Mouse (Mus musculus): ENCODE results near the gene Pgk1.
"Not testable (repeated sequence)": the region's sequence is repeated elsewhere in the genome, so short reads cannot be mapped to it uniquely, and the experiment has no call there.

Gene Pgk1

DNA sequence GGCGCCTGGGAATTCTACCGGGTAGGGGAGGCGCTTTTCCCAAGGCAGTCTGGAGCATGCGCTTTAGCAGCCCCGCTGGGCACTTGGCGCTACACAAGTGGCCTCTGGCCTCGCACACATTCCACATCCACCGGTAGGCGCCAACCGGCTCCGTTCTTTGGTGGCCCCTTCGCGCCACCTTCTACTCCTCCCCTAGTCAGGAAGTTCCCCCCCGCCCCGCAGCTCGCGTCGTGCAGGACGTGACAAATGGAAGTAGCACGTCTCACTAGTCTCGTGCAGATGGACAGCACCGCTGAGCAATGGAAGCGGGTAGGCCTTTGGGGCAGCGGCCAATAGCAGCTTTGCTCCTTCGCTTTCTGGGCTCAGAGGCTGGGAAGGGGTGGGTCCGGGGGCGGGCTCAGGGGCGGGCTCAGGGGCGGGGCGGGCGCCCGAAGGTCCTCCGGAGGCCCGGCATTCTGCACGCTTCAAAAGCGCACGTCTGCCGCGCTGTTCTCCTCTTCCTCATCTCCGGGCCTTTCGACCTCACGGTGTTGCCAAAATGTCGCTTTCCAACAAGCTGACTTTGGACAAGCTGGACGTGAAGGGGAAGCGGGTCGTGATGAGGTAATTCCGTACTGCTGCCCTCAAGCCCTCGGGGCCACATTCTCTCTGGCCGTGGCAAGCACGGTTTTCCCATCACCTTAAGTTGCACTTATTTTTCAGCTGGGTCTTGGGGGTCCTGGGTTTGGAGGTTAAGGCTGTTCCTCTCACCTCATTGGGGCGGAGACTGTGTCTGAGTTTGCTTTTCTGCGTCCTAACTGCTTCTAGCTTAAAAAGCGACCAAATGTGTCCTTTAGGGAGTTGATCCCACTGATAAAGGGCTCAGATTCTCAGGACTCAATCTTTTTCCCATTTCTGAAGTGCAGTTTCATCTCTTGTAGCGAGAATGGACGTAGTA, at the start of gene Pgk1:
Gene Pgk1 (plus strand): TSS at position 388 of the 937 bp plus-strand sequence.
- peak; percentile 66 to 69 for DNase-seq (ENCODE audit: low read depth in 1 of 2, low spot score in 2 of 2)

DNA sequence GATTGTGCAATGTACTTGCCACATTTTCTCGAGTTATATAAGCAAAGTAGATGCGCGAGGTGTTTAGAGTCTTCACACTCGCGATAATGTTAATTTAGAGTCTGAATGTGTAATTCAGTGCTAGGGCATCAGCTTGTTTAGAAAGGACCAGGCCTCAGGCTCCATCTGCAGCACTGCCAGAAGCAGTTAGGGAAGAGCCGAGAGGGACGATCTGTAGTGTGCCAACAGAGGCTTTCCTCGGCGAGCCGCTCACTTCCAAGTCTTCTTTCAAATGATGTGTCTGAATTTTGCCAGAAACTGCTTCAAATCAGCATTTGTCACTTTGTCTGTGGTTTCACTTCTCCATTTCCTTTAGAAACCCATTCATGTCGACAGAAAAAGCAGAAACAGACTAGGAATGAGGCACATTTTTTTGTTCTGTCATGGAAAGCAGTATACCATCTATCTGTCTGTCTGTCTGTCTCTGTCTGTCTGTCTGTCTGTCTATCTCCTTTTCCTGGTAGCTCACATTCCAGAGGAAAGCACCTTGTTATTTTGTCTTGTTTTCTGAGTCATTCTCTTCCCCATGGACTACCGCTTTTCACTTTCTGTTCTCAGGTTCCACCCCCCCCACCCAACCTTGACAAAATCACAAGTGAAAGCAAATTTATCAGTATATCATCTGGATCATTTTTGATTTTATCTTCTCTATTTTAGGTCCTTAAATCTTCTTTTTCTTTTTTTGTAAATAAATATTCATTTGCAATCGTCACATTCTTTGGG, 47.4 kb upstream of the Pgk1 start:
- DNase-seq (ENCODE audit: low read depth in 1 of 2, low spot score in 2 of 2): no peak

DNA sequence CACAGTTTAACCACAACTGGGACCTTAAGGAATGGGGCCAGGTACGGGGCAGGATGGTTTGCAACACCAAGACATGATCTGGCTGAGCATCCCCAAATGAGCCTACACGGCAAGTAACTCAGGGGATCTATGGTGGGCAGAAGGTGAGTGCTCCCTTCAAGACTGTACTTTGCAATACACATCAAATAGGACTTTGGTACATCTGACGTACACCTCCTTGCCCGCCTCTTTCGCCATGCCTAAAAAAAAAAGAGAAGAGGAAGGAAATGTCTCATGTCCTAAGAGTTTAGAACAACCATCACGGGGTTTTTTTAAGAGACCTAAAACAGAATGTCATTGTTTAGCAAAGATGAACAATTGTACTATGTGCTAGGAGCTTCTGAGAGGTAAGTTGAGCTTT, 44.0 kb upstream of the Pgk1 start, which contains the start of gene Tlr13:
Gene Tlr13 (plus strand): TSS at position 269 of the 400 bp plus-strand sequence.
- no peak for DNase-seq (ENCODE audit: low read depth in 1 of 2, low spot score in 2 of 2)

DNA sequence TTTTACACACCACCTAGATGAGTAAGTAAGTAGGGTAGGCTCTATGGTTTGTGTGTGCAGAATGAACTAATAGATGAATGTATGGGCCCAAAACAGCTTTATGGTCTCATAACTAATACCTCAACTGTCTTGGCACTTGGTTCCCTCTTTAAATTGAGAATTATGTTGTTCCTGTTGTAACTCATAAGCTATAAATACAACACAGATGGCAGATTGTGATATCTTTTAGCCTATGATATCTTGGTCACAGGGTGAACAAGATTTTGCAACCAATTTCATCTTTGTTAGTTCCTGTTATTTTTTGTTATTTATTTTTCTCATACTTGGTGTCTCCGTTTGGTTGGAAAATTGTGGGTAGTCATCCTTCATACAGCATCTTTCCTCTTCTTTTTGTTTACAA, 38.7 kb upstream of the Pgk1 start:
- no peak for DNase-seq (ENCODE audit: low read depth in 1 of 2, low spot score in 2 of 2)

DNA sequence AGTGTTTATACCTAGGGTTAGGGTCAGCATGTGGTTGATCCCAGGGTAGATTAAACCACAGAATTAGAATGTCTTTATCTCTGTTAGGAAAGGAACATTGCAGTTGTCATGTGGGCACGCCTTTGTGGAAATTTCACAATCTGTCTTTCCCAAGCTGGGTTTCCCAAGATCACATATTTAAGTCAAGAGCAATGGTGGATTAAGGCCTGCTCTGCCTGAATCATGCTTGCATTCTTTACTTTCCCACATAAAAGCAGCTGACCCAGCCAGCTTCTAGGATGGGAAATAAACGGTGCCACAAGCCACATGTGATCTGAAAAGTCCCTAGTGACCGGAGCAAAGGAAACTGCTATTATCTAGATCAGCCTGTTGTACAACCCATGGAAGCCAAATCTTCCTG, 37.4 kb upstream of the Pgk1 start:
- no peak for DNase-seq (ENCODE audit: low read depth in 1 of 2, low spot score in 2 of 2)

DNA sequence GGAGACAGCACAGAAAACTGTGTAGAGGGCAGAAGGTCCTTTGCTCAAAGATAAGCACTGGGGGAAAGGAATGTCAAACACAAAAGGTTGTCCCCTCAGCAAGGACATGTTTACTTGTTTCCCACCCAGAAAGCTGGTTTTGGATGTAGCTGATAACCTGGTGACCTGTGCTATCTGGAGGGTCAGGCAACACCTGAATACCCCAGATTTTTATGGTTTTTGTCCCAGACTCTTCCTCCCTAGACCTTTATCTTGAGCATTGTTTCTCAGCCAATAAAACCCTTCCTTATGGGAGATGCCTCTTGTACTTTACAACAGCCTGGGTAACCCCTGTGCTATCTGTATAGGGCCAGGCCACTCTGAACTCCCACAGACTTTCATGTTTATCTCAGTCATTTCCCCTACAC, 32.7 kb upstream of the Pgk1 start:
- no peak for DNase-seq (ENCODE audit: low read depth in 1 of 2, low spot score in 2 of 2)

DNA sequence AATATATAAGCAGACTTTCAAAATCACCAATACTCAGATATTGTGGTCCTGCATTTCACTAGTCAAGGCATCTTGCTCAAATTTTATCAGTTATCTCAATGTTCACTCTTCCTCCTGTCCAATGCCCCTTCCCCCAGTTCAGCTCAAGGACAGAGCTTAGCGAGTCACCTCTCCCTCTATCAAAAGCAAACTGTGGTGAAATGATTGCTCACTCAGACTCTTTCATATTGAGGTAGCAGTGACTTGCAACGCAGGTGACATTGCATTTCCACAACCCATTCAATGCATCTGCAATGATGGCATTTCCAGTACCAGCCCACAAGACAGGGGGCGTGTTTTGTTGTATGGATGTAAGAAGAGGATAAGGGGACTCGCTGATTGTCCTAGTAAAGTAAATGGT, 31.0 kb upstream of the Pgk1 start:
- DNase-seq (ENCODE audit: low read depth in 1 of 2, low spot score in 2 of 2): no peak

DNA sequence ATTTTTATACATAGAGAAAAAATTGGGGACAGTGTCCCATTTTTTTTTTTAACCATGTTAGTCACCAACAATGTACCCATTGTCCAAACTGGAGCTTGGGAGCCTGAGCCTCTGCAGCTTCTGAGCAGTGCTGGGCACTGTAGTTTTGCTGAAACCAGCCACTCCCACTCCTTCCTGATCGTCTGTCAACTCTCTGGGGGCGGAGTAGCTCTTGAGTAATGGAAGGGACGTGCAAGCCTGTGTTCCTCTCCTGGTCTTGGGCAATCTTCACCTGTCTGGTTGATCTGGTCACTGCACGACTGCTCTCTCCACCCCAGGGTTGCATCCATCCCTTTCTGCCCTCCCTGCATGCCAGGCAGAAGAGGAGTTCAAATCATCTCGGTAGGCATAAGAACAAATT, 22.9 kb upstream of the Pgk1 start:
- DNase-seq (ENCODE audit: low read depth in 1 of 2, low spot score in 2 of 2): no peak

DNA sequence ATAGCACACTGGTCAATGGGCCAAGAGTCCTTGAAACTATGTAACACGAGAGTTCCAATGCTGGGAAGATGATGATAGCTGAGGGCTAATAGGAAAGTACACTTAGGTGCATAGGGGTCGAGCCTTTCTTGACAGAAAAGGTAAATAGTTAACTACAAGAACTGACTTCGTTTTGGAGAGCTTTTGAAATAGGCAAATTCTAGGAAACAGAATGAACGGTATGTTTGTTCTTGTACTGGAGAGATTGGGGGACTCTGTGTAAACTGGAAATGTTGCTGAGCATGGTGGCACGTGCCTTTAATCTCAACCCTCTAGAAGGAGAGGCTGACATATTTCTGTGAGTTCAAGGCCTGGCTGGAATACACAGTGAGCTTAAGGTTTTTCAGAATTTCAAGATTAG, 22.3 kb upstream of the Pgk1 start:
- no peak for DNase-seq (ENCODE audit: low read depth in 1 of 2, low spot score in 2 of 2)

DNA sequence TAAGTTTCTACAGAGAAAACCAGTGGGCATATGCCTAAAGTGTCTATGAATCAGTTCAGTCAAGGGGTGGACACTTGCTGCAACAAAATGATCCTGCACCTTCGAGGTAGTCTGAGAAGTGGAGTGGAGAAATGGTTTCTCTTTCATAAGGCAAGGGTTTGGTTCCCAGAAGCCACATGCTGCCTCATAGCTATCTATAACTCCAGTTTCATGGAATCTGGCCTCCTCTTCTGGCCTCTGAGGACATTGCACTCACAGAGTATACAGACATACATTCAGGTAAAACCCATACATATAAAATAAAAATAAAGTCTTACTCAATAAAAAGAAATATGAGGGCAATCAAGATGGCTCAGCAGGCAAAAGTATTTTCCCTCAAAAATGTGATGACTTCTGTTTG, 21.8 kb upstream of the Pgk1 start:
- DNase-seq (ENCODE audit: low read depth in 1 of 2, low spot score in 2 of 2): no peak

DNA sequence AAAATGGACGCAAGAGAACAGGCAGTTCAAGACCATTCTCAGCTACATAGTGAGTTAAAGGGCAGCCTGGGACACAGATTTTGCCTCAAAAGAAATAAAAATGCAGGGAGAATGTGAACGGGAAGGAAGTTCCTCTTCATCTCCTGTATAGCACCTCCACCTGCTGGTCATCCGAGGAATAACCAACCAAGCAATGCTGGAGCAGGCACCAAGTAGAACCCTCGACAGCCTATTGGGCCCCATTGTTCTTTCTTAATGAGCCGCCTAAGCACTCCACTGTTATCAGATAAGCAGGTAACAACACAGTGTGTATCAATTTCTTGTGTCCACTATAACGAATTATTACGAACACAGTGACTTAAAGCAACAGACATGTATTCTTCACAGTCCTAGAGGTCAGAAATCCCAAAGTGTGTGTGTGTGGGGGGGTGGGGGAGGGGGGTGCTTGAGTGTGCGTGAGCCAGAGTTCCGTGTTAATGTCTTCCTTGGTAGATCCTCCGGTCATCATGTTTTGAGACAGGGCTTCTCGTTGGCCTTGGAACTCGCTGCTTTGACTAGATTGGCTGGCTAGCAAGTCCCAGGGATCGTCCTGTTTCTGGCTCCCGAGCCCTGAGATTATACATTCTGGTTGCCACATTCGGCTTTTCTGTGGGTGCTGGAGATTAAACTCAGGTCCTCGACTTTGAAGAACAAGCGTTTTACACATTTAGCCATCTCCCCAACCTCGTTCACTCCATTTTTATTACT, 15.6 kb upstream of the Pgk1 start:
- DNase-seq (ENCODE audit: low read depth in 1 of 2, low spot score in 2 of 2): peak in 1 of 2 experiments; percentile 33

DNA sequence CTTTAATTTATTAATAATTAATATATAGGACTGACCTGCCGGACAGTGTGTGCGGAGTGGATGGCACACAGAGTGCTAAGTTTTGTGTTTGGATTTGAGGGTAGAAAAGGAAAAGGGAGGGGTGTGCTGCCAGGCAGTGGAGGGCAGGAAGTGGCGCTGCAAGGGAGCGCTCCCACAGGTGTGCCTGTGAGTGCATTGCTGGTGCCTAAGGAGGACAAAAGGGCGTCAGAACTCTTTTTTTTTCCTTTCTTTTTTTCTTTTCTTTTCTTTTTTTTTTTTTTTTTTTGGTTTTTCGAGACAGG, 15.1 kb upstream of the Pgk1 start:
- DNase-seq (ENCODE audit: low read depth in 1 of 2, low spot score in 2 of 2): no peak

DNA sequence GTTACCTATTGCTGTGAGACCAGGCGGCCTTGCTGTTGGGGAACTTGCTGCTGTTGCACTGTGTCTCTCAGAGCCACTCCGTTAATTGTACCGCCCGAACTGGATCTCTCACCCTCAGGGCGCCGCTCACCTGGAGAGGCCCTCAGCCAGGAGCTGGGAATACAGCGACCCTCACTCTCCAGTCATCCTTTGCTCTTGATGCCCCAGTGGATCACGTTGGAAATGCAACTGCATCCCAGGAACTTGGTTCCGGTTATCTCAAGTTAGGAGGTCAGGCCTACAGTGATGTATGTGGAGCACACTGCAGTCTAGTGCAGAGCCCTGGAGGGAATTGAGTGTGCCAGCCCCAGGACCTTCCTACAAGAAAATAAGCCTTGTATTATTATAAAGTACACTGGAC, 10.6 kb upstream of the Pgk1 start:
- no peak for DNase-seq (ENCODE audit: low read depth in 1 of 2, low spot score in 2 of 2)

DNA sequence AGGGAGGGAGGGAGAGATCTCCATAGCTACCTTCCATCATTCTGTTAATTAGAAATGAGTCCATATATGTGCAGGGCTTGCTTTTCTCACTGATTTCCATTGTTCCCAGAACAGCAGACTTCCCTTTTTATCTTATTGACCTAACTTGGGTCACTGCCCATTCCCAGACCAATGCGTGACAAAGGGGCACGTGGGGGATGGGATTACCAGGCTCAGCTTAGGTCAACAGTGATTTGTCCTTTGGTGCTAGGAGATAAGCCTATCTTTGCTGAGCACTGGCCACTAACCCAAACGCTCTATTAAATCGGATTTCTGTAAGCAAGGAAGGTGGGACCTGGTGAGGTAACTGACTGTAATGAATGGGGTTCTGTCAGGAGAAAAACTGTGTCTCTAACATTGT, 2.6 kb upstream of the Pgk1 start:
- no peak for DNase-seq (ENCODE audit: low read depth in 1 of 2, low spot score in 2 of 2)

DNA sequence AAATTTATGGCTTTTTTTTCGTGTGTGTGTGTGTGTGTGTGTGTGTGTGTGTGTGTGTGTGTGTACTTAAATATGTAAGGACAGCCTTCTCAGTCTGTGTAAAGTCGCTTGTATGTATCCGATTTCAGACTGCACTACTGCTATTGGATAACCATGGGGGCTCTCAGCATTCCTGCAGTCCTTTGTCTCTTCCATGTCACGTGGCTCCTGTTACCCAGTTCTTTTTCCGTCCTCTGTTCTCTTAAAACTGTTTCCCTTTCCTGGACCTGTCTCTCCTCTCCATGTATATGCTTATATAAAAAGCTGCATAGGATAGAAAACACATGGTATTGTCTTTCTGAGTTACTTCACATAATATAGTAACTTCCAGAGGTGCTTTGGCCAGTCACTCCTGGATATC, 1.2 kb upstream of the Pgk1 start:
- no peak for DNase-seq (ENCODE audit: low read depth in 1 of 2, low spot score in 2 of 2)

DNA sequence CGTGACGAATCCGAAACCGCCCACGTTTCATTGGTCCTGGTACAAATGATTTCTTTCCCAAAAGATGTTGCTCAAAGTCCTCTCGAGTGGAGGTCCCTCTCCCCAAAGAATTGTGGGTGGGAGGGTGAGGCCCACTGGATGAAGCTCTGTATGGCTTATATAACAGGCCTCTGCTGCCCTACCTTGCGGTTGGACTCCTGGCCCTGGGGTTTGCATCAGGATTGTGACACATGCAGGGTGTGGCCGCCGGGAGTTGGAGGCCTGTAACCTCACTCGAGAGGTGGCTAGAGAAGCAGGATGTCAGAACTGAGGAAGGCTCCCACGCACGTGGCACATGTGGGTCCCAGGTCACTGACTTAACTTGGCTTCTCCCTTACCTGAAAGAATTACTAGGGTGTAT, 837 bp downstream of the Pgk1 start:
- DNase-seq (ENCODE audit: low read depth in 1 of 2, low spot score in 2 of 2): peak in 1 of 2 experiments; percentile 13

DNA sequence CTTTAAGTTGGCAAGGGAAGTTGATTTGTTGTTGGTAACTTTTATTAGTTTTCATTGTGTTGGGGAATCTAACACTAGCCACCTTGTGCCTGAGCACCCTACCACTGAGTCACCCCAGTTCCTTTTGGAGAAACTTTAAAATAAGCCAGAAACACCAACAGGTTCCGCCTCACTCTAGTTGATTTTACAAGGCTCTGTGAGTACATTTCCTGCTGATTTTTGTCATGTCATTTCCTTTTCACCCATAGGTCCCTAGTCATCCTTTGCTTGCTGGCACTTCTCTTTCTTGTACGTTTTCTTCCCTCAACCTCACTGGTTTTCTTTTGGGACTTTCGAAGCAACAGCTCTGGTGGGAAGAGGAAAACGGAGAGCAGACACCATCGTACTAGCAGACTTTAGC, 2.5 kb downstream of the Pgk1 start:
- DNase-seq (ENCODE audit: low read depth in 1 of 2, low spot score in 2 of 2): no peak

DNA sequence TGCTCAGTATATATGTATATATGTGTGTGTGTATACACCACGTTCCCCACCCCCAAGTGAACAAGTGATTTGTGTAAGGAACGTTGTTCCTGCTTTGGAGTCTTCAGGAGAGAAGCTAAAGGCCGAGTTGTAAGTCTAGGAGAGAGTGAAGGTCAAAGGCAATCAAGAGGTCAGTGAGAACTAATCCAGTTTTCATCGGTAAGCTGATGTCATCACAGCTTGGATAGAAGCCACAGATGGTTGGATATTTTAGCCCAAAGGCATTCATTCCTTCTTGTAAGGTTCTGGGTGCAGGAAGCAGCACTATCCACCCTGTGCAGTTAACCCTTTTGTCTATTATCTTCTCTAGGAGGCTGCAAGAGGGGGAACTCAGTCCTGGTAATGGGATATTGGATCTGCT, 3.2 kb downstream of the Pgk1 start:
- no peak for DNase-seq (ENCODE audit: low read depth in 1 of 2, low spot score in 2 of 2)

DNA sequence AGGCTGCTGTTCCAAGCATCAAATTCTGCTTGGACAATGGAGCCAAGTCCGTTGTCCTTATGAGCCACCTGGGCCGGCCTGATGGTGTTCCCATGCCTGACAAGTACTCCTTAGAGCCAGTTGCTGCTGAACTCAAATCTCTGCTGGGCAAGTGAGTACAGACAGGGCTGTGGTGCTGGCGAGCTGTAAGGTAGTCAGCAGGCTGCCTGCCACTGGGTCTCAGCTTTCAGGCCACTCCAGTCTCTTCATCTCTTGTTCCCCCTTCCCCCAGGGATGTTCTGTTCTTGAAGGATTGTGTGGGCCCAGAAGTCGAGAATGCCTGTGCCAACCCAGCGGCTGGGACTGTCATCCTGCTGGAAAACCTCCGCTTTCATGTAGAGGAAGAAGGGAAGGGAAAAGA, 7.5 kb downstream of the Pgk1 start:
- not testable (repeated sequence) for DNase-seq (ENCODE audit: low read depth in 1 of 2, low spot score in 2 of 2)

DNA sequence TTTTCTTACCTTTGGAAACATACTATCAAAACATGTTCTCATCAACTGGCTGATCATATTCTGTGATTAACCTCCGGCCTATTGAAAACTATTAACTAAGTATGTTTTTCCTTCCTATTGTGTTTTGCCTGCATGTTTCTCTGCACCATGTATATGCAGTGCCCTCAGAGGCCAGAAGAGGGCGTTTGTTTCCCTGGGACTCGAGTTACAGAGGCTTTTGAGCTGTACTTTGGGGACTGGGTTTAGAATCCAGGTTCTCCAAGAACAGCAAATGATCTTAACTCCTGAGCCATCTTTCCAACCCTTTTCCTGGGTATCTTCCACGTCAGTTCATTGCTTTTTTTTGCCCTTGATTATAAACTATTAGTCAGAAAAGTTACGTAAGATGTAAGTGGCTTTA, 10.4 kb downstream of the Pgk1 start:
- no peak for DNase-seq (ENCODE audit: low read depth in 1 of 2, low spot score in 2 of 2)

DNA sequence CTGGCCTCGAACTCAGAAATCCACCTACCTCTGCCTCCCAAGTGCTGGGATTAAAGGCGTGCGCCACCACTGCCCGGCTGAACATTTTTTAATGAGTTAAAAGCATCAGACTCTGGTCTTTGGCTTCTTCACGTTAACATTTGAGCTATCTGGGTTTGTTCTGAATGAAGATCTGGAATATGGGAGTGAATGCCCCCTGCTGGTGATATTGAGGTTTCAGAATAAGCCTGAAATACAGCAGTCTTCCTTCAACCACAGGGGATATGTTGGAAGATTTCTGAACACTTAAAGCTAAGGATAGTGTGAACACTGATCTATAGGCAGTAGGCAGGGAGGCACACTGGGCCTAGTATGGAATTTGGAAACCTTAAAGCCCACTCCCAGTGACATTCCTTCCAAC, 12.0 kb downstream of the Pgk1 start:
- no peak for DNase-seq (ENCODE audit: low read depth in 1 of 2, low spot score in 2 of 2)

DNA sequence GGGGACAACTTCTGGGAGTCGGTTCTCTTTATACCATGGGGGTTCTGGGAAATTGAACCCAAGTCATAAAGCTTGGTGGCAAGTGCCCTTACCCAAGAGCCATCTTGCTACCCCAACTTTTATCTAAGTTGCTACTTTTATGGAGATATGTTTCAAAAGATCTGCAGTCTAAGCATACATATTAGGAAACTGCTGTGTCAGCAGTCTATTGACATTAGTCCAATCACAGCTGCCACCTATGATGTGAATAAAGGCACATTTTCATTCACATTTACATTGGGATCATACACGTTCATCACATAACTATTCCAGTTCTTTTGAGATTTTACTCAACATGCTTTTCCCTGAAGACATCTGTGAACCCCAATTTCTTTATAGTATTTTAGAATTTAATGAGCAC, 22.2 kb downstream of the Pgk1 start:
- no peak for DNase-seq (ENCODE audit: low read depth in 1 of 2, low spot score in 2 of 2)

Data from monocyte, adult 2 months (primary cell).